Mouse (Mus musculus) layer of hippocampus, adult 9-10 months (tissue): ENCODE measurements around the gene Klk1b24.
"Not testable (repeated sequence)": the region's sequence is repeated elsewhere in the genome, so short reads cannot be mapped to it uniquely, and the experiment has no call there.

ENCODE experiments used
- DNase-seq: peaks from one replicate; pipeline ENCODE4 v3.0.0; 2022; ENCODE audit warnings: low spot score

Gene Klk1b24

GRCm38 (mm10) chr7:44187936-44188335 is at the start of gene Klk1b24:
Klk1b24 (plus strand) TSS chr7:44188236.
- DNase-seq: not testable (repeated sequence)

- no peak for DNase-seq
Observed at GRCm38 (mm10) chr7:44179299-44180045, 8.6 kb upstream of the Klk1b24 start.

- DNase-seq: not testable (repeated sequence)
Observed at GRCm38 (mm10) chr7:44186516-44186915, 1.5 kb upstream of the Klk1b24 start.

GRCm38 (mm10) chr7:44193466-44193865 is 5.4 kb downstream of the Klk1b24 start:
- not testable (repeated sequence) for DNase-seq

DNA sequence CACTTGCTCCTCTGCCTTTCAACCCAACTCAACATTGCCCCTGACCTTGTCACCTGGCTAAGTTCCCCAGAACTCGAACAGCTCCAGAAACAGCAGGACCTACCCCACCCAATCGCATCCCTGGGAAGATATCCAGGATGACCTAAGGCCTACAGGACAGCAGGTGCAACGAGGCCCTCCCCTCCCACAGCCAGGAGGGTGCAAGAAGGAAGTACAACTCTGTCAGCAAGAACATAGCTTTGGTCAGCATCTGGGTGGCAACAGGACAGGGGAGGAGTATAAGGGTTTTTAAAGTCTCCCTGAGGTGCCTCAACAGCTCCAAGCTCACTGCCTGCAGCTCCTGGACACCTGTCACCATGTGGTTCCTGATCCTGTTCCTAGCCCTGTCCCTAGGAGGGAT is 9.9 kb downstream of the Klk1b24 start, which contains the start of gene Klk1b3:
TSS of gene Klk1b3 (plus strand) at position 301 of the 400 bp plus-strand sequence.
- DNase-seq: no peak

GRCm38 (mm10) chr7:44207135-44207534 is 19.1 kb downstream of the Klk1b24 start, which contains the start of gene Klk1b4:
Klk1b4 (plus strand) TSS chr7:44207435.
- DNase-seq: not testable (repeated sequence)

DNA sequence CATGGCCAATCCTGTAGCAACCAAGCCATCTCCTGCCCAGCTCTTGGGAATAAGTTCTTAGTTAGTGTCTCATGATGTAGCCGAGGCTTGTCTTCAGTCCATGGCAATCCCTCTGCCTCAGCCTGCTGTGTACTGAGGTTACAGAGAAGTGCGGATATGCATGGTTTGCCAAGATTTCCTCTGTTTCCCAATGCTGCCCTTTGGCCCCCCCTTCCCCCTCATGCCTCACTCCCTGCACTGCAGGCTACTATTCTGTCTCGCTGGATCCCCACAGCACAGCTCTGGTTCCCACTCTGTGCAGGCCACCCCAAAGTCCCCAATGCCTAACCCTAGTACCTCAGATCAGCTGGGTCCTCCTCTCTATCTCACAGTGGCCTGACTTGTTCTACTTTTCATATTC is 20.3 kb downstream of the Klk1b24 start:
- no peak for DNase-seq

DNA sequence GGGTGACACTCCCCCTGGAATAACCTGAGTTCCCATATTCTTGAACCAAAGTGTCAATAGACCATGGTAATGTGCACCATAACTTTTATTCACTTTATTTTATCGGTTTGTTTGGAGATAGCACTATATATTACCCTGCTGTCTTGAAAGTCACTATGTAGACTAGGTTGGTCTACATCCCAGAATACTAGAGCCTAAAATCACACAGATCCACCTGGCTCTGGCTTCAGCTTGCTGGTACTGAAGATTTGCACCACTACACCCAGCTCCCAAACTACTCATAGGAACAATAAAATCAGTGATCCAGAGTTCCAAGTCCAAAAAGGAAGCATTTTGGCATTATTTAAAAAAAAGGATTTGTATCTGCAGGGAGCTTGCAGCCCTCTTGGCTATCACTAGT is 27.6 kb downstream of the Klk1b24 start, which contains the start of gene Klk1b5:
TSS of gene Klk1b5 (plus strand) at position 301 of the 400 bp plus-strand sequence.
- no peak for DNase-seq

GRCm38 (mm10) chr7:44221601-44222000 is 33.6 kb downstream of the Klk1b24 start:
- not testable (repeated sequence) for DNase-seq

DNA sequence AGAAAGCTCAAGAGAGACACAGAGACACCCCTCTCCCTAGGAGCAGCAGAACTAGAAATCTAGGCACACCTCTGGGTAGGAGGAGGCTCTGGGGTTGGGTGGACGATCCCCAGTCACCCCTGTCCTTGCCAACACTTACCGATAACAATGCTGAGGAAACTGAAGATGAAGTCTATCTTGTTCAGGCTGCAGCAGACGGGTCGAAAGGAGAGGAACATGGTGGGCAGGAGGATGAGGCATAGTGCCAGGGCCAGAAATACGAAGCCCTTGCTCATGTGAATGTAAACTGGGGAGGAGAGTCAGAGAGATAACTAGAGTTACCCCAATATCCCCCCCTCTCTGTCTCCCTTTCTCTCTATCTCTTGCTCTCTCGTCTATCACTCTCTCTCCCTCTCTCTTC is 34.3 kb downstream of the Klk1b24 start:
- DNase-seq: not testable (repeated sequence)

GRCm38 (mm10) chr7:44225076-44225475 is 37.0 kb downstream of the Klk1b24 start, which contains the start of gene Klk1:
Klk1 (plus strand) TSS chr7:44225360.
- DNase-seq: no peak

DNA sequence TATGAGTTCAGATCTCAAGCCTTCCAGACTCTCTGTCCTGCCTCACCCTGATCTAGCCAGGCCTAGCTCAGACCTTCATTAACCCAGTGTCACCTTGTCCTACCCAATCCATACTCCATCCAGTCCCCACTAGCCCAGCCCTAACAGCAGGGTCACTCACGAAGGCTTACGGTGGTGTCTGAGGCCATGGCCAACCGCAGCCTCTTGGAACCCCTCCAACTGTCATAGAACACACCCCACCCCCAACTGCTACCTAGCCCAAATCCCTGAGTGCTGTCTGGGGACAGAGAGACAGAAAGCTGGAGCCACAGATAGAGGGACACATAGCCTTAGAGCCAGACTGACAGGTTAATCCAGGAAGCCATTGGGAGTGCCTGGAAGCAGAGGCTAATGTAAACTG is 47.9 kb downstream of the Klk1b24 start, which contains the start of gene Gm36864:
TSS of gene Gm36864 (plus strand) at position 269 of the 400 bp plus-strand sequence.
- no peak for DNase-seq

- DNase-seq: no peak
Observed at GRCm38 (mm10) chr7:44239913-44240312, 51.9 kb downstream of the Klk1b24 start.

DNA sequence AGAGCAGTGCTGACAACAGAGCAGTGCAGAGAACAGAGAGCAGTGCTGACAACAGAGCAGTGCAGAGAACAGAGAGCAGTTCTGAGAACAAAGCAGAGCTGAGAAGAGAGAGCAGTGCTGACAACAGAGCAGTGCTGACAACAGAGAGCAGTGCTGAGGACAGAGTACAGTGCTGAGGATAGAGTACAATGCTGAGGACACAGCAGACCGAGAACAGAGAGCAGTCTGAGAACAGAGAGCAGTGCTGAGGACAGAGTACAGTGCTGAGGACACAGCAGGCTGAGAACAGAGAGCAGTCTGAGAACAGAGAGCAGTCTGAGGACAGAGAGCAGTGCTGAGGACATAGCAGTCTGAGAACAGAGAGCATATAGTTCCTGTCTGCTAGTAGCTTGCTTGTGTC is 52.7 kb downstream of the Klk1b24 start:
- DNase-seq: no peak

- DNase-seq: no peak
Observed at GRCm38 (mm10) chr7:44241163-44241562, 53.1 kb downstream of the Klk1b24 start.
